Mouse (Mus musculus) embryonic facial prominence, embryonic 15.5 days (tissue): ENCODE results near the gene Ak2. TPM values are rescaled to one million over a fixed set of nuclear protein-coding genes. Genes with fewer than 3 reads are reported as not detected.
A peak's percentile ranks its signal among the peaks of the same experiment; 100 is the strongest.

Experiments used
- ATAC-seq: fragments of 200-750 bp; cut with Nextera tagmentation; 2 replicates; pipeline ENCODE4 v1.8.0; 2017; ENCODE audit warnings: low read depth, moderate TSS enrichment; ENCODE audit not compliant: insufficient number of reproducible peaks, low FRiP score, low TSS enrichment
- H3K27ac ChIP-seq: fragments of 300-500 bp; sonication (generic); replicated peaks from 2 replicates; pipeline ENCODE4 v1.5.1; 2015; ENCODE audit warnings: mild to moderate bottlenecking, inconsistent platforms
- H3K27me3 ChIP-seq: fragments of 300-500 bp; sonication (generic); 2 replicates; pipeline ENCODE4 v1.6.1; 2015; ENCODE audit warnings: inconsistent platforms
- H3K36me3 ChIP-seq: fragments of 300-500 bp; sonication (generic); 2 replicates; pipeline ENCODE4 v1.6.1; 2015; ENCODE audit warnings: mild to moderate bottlenecking, inconsistent platforms
- H3K4me1 ChIP-seq: fragments of 300-500 bp; sonication (generic); 2 replicates; pipeline ENCODE4 v1.6.1; 2015; ENCODE audit warnings: inconsistent platforms
- H3K4me2 ChIP-seq: fragments of 300-500 bp; sonication (generic); replicated peaks from 2 replicates; pipeline ENCODE4 v1.6.1; 2015; ENCODE audit warnings: mild to moderate bottlenecking, inconsistent platforms
- H3K4me3 ChIP-seq: fragments of 300-500 bp; sonication (generic); replicated peaks from 2 replicates; pipeline ENCODE4 v1.5.1; 2015; ENCODE audit warnings: mild to moderate bottlenecking, inconsistent platforms
- H3K9ac ChIP-seq: fragments of 300-500 bp; sonication (generic); 2 replicates; pipeline ENCODE4 v1.6.1; 2015; ENCODE audit warnings: inconsistent platforms
- H3K9me3 ChIP-seq: fragments of 300-500 bp; sonication (generic); replicated peaks from 2 replicates; pipeline ENCODE4 v1.6.1; 2016; ENCODE audit warnings: inconsistent platforms
- WGBS: fragments of 180-500 bp; shearing (Covaris S2); methylation state at CpG from one replicate; pipeline ENCODE4 v1.1.7; 2015; 5-methylcytosine and 5-hydroxymethylcytosine counted together
- polyA plus RNA-seq: library from polyadenylated mRNA; unstranded; fragments of >200 nt; fragmentation: Nextera tagmentation; extraction: Ambion mirVana; gene quantifications from 2 replicates; pipeline ENCODE4 v1.2.1, GENCODE M21; 2015

The Ak2 gene
- polyA plus RNA-seq, 1 experiment from 2014 or later, result 196 TPM

- no peaks in the 10 kb centered on the region for H3K27me3 ChIP-seq
- H3K9me3 ChIP-seq, result no peaks in the 10 kb centered on the region
- no peak overlapping the region for H3K9ac ChIP-seq
- H3K4me1 ChIP-seq, result peaks cover 55% of the 10 kb centered on the region
- no peak for ATAC-seq
- H3K4me2 ChIP-seq, result no peak overlapping the region
- no peak overlapping the region for H3K27ac ChIP-seq
- 0 out of 2 replicates have a peak, but pooled peaks cover 5% of the 10 kb centered on the region for H3K36me3 ChIP-seq
- 85% methylated on average over 17 of the region's 17 CpGs for WGBS
- H3K4me3 ChIP-seq, result no peak overlapping the region
Measured at GRCm38 (mm10) chr4:128959676-128960075, 32.1 kb upstream of the Ak2 start.

- H3K4me3 ChIP-seq, result peak overlapping the region; percentile 78
- H3K36me3 ChIP-seq, result no peaks in the 10 kb centered on the region
- peak overlapping the region; percentile 78 for H3K9ac ChIP-seq
- 4% methylated on average over 16 of the region's 16 CpGs for WGBS
- H3K4me1 ChIP-seq, result peaks cover 56% of the 10 kb centered on the region
- H3K9me3 ChIP-seq, result no peaks in the 10 kb centered on the region
- H3K27ac ChIP-seq, result 0 out of 2 replicates have a peak overlapping the region, but pooled peaks have one; percentile 89
- H3K4me2 ChIP-seq, result peak overlapping the region; percentile 88
- no peaks in the 10 kb centered on the region for H3K27me3 ChIP-seq
- ATAC-seq, result no peak
Measured at GRCm38 (mm10) chr4:128961301-128962028, 30.3 kb upstream of the Ak2 start.

GRCm38 (mm10) chr4:128962029-128962925, 29.5 kb upstream of the Ak2 start, which contains the start of gene Azin2:
Azin2 (minus strand) TSS chr4:128962442.
- Histone ChIP-seq H3K4me2 (peak within 1 kb of the TSS; percentile 88), H3K9ac (peak within 1 kb of the TSS; percentile 78), H3K4me3 (peak within 1 kb of the TSS; percentile 78), H3K36me3 (no peaks in the 10 kb centered on the region), H3K4me1 (peaks cover 60% of the 10 kb centered on the region), H3K9me3 (no peaks in the 10 kb centered on the region), H3K27ac (peak within 1 kb of the TSS; percentile 89), H3K27me3 (no peaks in the 10 kb centered on the region)
- ATAC-seq, result peak; percentile 95
- WGBS, result under 1% methylated on average over 60 of the region's 72 CpGs

GRCm38 (mm10) chr4:128962926-128963290, 28.9 kb upstream of the Ak2 start:
- H3K4me2 ChIP-seq, result peak overlapping the region; percentile 88
- peak overlapping the region; percentile 89; the same call in 1 of the 2 replicates for H3K27ac ChIP-seq
- H3K4me1 ChIP-seq, result peaks cover 57% of the 10 kb centered on the region
- no peaks in the 10 kb centered on the region for H3K9me3 ChIP-seq
- WGBS, result 5% methylated on average over 9 of the region's 9 CpGs
- H3K9ac ChIP-seq, result peak overlapping the region; percentile 78
- H3K4me3 ChIP-seq, result peak overlapping the region; percentile 78
- no peaks in the 10 kb centered on the region for H3K36me3 ChIP-seq
- H3K27me3 ChIP-seq, result no peaks in the 10 kb centered on the region
- 0 out of 2 replicates have a peak, but pooled peaks have one; percentile 1 for ATAC-seq

GRCm38 (mm10) chr4:128966751-128967150, 25.0 kb upstream of the Ak2 start:
- peaks cover 22% of the 10 kb centered on the region for H3K4me1 ChIP-seq
- H3K36me3 ChIP-seq, result no peaks in the 10 kb centered on the region
- peak overlapping the region; percentile 39 for H3K27ac ChIP-seq
- H3K9me3 ChIP-seq, result no peaks in the 10 kb centered on the region
- H3K4me2 ChIP-seq, result no peak overlapping the region
- no peak for ATAC-seq
- H3K9ac ChIP-seq, result no peak overlapping the region
- 25% methylated on average over 7 of the region's 7 CpGs for WGBS
- no peaks in the 10 kb centered on the region for H3K27me3 ChIP-seq
- no peak overlapping the region for H3K4me3 ChIP-seq

GRCm38 (mm10) chr4:128969081-128969480, 22.7 kb upstream of the Ak2 start:
- H3K27me3 ChIP-seq, result no peaks in the 10 kb centered on the region
- no peak for ATAC-seq
- H3K36me3 ChIP-seq, result no peaks in the 10 kb centered on the region
- H3K4me1 ChIP-seq, result peaks cover 11% of the 10 kb centered on the region
- WGBS, result 78% methylated on average over 5 of the region's 5 CpGs
- no peak overlapping the region for H3K9ac ChIP-seq
- no peak overlapping the region for H3K4me3 ChIP-seq
- H3K4me2 ChIP-seq, result no peak overlapping the region
- no peak overlapping the region for H3K27ac ChIP-seq
- H3K9me3 ChIP-seq, result no peaks in the 10 kb centered on the region

- H3K9ac ChIP-seq, result no peak overlapping the region
- no peak for ATAC-seq
- H3K4me2 ChIP-seq, result no peak overlapping the region
- no peak overlapping the region for H3K27ac ChIP-seq
- 64% methylated on average over 18 of the region's 18 CpGs for WGBS
- H3K4me3 ChIP-seq, result no peak overlapping the region
- H3K27me3 ChIP-seq, result no peaks in the 10 kb centered on the region
- peaks cover 11% of the 10 kb centered on the region for H3K4me1 ChIP-seq
- no peaks in the 10 kb centered on the region for H3K9me3 ChIP-seq
- H3K36me3 ChIP-seq, result no peaks in the 10 kb centered on the region
Measured at GRCm38 (mm10) chr4:128969607-128970416, 21.9 kb upstream of the Ak2 start.

- 72% methylated on average over 7 of the region's 8 CpGs for WGBS
- H3K9ac ChIP-seq, result no peak overlapping the region
- no peaks in the 10 kb centered on the region for H3K9me3 ChIP-seq
- no peak overlapping the region for H3K27ac ChIP-seq
- H3K4me2 ChIP-seq, result no peak overlapping the region
- H3K27me3 ChIP-seq, result no peaks in the 10 kb centered on the region
- ATAC-seq, result no peak
- no peak overlapping the region for H3K4me3 ChIP-seq
- H3K4me1 ChIP-seq, result peaks cover 11% of the 10 kb centered on the region
- H3K36me3 ChIP-seq, result no peaks in the 10 kb centered on the region
Measured at GRCm38 (mm10) chr4:128970417-128970807, 21.3 kb upstream of the Ak2 start.

- Histone ChIP-seq H3K27ac (no peak overlapping the region), H3K36me3 (no peaks in the 10 kb centered on the region), H3K27me3 (no peaks in the 10 kb centered on the region), H3K4me3 (no peak overlapping the region), H3K4me2 (no peak overlapping the region), H3K9me3 (no peaks in the 10 kb centered on the region), H3K9ac (no peak overlapping the region), H3K4me1 (peaks cover 11% of the 10 kb centered on the region)
- ATAC-seq, result no peak
- WGBS, result 39% methylated on average over 14 of the region's 14 CpGs
Measured at GRCm38 (mm10) chr4:128971065-128971694, 20.6 kb upstream of the Ak2 start.

- H3K4me2 ChIP-seq, result no peak overlapping the region
- no peaks in the 10 kb centered on the region for H3K9me3 ChIP-seq
- H3K36me3 ChIP-seq, result no peaks in the 10 kb centered on the region
- no peak overlapping the region for H3K9ac ChIP-seq
- no peaks in the 10 kb centered on the region for H3K27me3 ChIP-seq
- 85% methylated on average over 8 of the region's 8 CpGs for WGBS
- no peak overlapping the region for H3K4me3 ChIP-seq
- no peak overlapping the region for H3K27ac ChIP-seq
- H3K4me1 ChIP-seq, result no peaks in the 10 kb centered on the region
- ATAC-seq, result no peak
Measured at GRCm38 (mm10) chr4:128974677-128975076, 17.1 kb upstream of the Ak2 start.
